Mouse (Mus musculus) heart, postnatal 25 days (tissue): ENCODE results near the gene Topbp1. TPM values are rescaled to one million over a fixed set of nuclear protein-coding genes. Genes with fewer than 3 reads are reported as not detected.

ENCODE experiments used
- DNase-seq: peaks from one replicate; pipeline ENCODE4 v3.0.0; 2022; ENCODE audit warnings: low spot score
- intact Hi-C: fragments of 180-260 bp; cut with DNase I; formaldehyde crosslinking; loops from one replicate; pipeline ENCODE4 v1.15.1; 2025
- total RNA-seq, 2 experiments: library from RNA; stranded (reverse); gene quantifications; 2 replicates each; pipeline ENCODE4 v1.2.3; 2021

Gene Topbp1
- total RNA-seq: 10 to 100 TPM in 1 of 2 experiments, 1 to 10 TPM in 1; 9.8 to 12.2 TPM

DNA sequence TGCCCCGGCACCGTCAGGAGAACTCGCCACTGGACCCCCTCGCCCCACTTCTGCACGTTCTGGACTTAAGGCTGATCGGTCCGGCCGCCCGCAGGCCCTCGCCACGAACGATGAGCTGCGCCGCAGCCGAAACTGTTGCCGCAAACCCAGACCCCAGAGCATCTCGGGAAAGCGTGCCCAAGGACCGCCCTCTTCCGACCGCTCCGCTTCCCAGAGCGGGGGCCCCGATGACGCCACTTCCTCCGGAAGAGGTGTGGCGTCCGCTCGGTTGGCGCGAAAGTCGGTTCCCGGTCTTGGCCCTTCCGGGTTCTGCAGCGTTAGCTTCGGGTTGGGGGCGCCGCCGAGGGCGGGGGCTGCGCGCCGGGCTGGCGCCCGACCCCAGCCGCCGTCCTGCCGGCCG is at the start of gene Topbp1, which contains the start of gene 1300017J02Rik:
Gene Topbp1, plus strand, starts transcription at position 289 of the 400 bp plus-strand sequence.
Gene 1300017J02Rik, minus strand, starts transcription at position 156 of the 400 bp plus-strand sequence.
- DNase-seq: peak; percentile 87
- intact Hi-C loops: loop anchor here (5.0 to 10.0 kb wide), 3 partner anchors 57 to 680 kb away; partner anchors contain the start of genes Anapc13 and Cep63

DNA sequence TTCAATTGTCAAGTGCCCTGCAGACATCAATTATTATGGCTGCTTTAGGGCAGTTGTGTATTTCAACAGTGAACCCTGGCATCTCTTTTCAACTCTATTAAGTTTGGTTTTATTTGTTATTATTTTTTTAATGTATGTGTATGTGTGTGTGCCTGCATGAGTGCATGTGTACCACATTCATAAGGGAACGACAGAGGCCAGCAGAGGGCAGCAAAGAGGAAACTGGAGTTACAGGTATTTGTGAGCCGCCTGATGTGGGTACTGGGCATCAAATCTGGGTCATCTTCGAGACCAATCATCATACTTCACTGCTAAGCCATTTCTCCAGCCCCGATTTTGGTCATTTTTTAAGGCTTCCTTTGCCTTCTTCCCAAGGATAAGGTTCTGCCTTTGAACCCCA is 39.2 kb upstream of the Topbp1 start:
- DNase-seq: no peak
- intact Hi-C loops: no loop called here

DNA sequence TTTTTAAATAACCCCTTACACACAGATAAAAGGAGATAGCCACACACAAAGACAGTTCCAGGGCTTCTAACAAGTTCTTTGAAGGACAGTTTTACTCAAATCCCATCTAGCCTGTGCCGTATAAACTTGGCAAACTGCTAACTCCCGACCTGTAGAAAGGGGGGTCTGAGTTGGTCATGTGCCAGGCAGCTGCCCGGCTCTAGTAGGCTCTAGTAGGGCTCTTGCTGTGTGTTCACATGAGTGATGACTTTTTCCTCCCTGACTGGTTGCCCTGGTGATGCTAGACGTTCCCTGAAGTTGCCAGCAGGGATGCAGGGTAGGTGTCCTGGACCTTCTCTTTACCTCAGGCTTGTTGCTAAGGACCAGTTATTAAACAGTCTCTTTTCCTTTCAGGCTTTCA is 33.9 kb upstream of the Topbp1 start:
- intact Hi-C loops: no loop called here
- no peak for DNase-seq

DNA sequence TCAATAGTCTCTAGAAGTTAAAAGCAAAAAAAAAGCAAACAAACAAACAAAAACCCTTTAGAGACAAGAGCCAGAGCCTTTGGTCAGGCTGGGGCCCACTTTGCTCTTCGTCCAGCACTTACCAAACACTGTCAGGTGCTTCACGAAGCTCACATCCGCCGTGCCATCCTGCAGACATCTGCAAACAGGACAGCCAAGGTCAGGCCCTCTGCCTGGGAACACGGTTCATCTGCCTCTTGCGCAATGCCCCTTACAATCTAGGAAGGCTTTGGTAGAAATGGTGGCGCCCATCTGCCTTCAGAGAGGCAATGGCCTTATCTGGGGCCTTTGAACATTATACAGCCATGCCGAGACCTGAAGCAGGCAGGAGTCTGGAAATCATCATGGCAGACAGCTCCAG is 30.2 kb upstream of the Topbp1 start:
- no peak for DNase-seq
- intact Hi-C loops: no loop called here

DNA sequence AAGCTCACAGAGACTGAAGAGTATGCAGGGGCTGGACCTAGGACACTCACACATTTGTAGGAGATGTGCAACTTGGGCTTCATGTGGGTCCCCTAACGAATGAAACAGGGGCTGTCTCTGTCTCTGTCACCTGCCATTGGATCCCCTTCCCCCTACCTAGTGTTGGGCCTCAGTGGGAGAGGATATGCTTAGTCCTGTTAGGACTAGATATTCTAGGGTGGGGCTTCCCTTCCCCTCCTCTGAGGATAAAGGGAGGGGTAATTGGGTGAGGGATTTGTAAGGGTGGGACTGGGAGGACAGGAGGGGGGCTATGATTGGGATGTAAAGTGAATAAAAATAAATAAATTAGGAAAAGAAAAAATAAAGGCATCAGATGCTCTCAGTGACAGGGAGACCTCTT is 29.3 kb upstream of the Topbp1 start:
- intact Hi-C loops: no loop called here
- no peak for DNase-seq

DNA sequence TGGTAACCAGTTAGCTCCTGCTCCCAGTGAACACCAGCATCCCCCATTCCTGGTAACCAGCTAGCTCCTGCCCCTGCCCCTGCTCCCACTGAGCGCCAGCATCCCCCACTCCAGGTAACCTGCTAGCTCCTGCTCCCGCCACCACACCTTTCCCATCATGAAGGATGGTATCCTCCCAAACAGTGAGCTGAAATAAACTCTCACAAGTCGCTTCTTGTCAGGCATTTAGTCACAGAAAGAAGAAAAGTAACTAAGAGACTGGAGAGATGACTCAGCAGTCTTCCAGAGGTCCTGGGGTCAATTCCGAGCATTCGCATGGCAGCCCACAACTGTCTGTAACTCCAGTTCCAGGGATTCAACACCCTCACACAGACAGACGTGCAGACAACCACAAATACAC is 28.1 kb upstream of the Topbp1 start:
- DNase-seq: no peak
- intact Hi-C loops: no loop called here

DNA sequence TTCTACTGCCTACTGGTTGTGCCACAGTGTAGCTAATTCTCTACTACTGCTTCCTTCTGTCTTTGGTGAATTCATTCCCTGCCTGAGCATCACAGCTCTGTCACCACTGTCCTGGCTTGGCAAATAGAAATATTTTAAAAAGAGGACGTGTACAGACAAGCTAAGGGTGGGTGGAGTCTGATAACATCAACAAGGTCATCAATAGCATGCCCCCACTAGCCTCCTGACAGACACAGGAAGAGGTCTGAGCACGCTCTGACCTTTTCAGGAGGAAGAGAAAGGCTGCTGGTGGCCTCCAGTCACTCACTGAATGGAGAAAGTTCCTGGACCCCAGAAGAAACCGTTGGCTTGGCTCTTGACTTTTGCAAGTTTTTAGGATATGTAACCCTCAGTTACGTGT is 18.6 kb upstream of the Topbp1 start:
- DNase-seq: no peak

DNA sequence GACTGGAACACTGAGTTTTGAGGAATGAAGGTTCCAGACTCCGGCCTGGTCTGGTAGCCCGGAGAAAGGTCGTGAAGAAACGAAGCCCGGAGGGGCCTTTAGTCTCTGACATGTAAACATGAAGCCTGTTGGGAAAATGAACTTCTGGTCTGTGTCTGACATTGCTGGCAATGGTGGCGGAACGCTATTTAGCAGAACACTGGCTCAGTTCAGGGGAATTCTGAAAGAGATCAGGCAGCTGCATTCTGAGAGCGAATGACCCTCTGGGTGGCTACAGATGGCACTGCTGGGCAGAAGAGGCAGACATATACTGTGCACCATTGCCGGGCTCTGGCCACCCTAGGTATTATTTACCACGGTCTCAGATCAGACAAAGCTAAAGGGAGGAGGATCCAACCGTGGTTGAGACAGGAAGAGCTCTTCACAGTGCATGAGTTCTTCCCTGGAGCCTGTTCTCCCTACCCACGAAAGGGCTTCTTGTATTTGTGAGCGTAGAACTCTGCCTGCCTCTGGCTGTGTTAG is 18.1 kb upstream of the Topbp1 start:
- DNase-seq: no peak
- intact Hi-C loops: no loop called here

More for the DNA sequence above, 18.6 kb upstream of the Topbp1 start:
- intact Hi-C loops: no loop called here

DNA sequence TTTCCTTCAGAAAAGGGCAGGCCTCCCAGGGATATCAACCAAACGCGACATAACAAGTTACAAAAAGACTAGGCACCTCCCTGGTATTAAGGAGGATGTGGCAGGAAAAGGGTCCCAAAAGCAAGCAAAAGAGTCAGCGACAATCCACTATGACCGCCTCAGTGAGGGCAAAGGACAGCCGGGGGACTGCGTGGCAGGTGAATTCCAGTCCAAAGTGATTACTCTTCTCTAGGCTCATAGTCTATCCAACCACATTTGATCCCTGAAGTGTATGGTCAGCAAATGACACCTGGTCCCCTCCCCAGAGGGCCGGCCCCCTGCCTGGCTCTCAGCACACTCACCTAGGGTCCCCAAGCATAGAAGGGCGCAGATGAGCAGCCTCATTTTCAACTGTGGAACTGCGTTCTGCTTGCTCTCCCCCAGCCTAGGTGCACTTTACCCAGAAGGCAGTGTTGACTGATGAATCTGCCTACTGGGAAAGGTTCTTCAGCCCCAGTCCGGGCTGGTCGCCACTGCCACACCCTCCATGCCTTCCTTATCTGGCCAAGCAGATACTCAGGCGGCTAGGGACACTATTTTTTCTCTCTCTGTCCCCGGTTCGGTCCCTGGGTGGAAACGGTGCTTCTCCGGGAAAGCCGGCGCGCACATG is 17.1 kb upstream of the Topbp1 start:
- DNase-seq: no peak
- intact Hi-C loops: no loop called here

DNA sequence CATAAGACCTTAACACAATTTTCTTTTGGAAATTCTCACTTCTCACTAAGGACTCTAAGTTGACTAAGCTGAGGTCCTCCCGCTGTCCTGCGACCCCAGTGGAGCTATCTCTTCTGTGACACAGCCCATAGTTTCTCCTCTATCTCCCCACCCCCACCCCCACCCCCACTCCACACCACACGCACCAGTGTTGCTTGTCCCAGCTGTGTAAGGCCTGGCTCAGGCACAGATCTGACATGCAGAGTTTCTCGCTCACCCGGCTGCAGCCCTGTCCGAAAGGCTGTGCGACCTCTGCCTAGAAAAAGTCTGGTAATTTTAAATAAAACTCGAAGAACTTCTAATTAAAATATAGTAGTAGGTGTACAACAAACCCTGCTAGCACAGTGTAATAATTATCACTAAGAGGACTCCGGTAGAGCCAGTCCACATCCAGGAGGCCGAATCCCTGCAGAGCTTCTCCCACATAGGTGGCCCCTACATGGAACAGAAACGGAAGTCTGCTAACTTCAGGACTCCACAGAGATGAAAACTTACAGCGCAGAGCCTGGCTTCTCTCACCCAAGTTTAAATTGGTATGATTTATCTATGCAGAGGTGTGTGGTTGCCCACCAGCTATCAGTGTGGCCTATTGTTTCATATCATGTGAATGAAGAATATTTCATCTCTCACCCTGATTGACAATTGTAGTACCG is 16.4 kb upstream of the Topbp1 start:
- DNase-seq: no peak
- intact Hi-C loops: no loop called here

DNA sequence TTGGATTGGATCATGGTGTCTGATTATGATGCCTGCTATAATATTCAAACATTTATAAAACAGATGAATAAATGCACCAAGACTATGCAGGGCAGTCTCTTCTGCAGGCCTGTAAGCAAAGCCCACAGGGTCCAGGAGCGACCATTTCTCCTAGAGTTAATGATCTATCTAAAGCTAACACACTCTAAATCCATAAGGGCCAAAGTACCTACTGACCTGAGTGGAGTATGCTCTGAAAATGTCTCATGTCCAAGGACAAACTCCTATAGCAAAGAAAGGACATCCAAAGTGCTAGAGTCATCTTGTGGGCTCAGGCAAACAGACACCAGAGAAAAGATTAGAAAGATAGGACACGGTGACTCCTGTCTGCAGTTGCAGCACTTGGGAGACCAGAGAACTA is 10.5 kb upstream of the Topbp1 start:
- intact Hi-C loops: no loop called here
- no peak for DNase-seq

DNA sequence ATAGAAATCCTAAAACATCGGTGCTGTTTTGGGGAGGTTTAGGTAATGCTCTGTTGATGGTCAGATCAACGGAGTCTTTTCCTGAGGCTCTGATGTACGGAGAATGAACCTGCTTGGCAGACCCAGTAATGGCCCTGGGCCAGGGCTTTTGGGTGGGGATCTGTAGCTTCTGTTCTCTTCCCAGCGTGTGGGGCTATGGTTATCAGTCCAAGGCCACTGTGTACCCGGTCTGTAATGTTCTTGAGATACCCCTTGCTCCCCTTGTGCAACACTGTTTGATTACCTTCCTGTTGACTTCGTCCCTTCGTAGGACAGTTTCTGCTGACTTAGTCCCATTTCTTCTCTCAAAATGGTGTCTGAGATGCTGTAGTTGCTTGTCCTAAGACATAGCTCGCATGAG is 3.9 kb upstream of the Topbp1 start:
- DNase-seq: no peak
- intact Hi-C loops: loop anchor here (5.0 to 10.0 kb wide), 2 partner anchors 74 to 676 kb away; partner anchors contain the start of genes Anapc13 and Cep63

DNA sequence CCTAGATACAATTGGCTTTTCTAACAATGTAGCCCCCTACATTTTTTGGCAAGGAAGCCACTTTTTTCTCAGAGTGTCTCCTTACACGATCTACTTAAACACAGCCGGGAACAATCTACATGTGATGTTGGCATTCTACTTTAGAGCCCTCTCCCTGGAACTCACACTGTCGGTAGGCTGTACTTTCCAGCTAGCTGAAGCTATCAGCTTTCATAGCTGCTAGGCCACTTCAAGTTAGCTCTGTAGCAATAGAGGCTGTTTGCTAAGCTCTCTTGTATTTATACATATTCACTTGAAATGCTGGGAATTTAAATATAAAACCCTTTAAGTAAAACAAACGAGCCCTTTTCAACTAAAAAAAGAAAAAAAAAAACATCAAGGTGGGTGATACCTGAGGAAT is 2.8 kb upstream of the Topbp1 start:
- intact Hi-C loops: loop anchor here (1.0 to 10.0 kb wide), 4 partner anchors 75 to 677 kb away; partner anchors contain the start of genes Anapc13 and Cep63
- no peak for DNase-seq

DNA sequence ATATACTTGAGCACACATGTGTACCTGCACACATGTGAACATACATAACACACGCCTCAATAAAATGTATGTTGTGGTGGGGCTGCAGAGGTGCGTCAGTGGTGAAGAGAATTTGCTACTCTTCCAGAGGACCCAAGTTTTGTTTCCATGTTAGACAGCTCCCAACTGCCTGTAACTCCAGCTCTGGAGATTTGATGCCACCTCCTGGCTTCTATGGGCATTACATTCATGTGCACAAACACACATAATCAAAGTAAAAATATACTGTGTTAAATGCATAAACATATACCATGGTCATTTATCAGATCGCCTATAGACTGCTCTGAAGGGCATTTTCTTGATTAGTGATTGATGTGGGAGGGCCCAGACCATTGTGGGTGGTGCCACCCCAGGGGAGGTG is 2.3 kb upstream of the Topbp1 start:
- intact Hi-C loops: loop anchor here (1.0 to 10.0 kb wide), 4 partner anchors 75 to 678 kb away; partner anchors contain the start of genes Anapc13 and Cep63
- DNase-seq: no peak

DNA sequence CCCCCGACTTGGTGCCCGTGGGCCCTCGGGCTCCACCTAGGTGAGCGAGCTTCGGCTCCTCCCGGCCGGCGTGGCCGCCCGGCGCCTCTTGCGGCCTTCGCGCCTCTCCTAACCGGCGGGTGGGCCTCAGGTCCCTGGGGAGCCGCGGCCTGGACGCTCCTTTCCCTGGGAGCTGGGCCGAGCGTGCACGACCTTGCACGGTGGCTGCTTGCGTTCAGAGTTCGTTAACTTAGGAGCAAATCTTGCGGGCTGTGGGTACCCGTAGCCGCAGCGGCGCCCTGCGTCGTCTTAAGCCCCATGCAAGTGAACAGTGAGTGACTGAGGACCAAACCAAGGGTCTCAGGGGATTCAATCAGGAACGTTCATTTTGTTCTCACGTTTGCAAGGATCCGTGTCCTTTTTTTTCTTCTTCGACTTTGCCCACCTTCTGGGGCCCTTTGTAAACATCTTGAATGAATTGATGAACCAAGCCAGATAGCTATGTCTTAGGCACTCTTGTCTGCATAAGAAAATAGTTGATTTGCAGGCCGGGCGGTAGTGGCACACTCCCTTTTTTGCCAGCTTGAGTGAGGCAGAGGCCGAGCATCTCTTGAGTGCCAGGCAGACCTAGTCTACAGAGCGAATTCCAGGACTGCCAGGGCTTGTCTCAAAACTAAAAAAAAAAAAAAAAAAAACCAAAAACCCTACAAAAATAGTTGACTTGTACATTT is 472 bp downstream of the Topbp1 start:
- intact Hi-C loops: loop anchor here (5.0 to 10.0 kb wide), 2 partner anchors 57 to 681 kb away; partner anchors contain the start of genes Anapc13 and Cep63
- DNase-seq: no peak

DNA sequence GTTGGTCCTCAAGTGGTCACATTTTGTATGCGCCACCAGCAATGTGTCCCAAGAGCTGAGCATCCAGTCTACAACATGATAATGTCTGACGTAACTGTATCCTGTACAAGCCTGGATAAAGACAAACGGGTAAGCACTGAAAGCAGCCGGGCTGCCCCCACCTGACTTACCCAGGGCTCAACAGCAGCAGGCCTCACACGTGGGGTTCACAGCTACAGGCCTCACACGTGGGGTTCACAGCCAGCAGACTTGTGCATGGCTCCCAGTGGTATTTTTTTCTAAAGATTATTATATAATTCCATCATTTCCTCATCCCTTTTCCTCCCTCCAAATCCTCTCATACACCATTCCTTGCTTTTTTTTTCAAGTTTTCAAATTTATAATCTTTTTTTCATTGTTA is 4.8 kb downstream of the Topbp1 start:
- no peak for DNase-seq
- intact Hi-C loops: loop anchor here (5.0 to 10.0 kb wide), 2 partner anchors 52 to 685 kb away; partner anchors contain the start of genes Anapc13 and Cep63

DNA sequence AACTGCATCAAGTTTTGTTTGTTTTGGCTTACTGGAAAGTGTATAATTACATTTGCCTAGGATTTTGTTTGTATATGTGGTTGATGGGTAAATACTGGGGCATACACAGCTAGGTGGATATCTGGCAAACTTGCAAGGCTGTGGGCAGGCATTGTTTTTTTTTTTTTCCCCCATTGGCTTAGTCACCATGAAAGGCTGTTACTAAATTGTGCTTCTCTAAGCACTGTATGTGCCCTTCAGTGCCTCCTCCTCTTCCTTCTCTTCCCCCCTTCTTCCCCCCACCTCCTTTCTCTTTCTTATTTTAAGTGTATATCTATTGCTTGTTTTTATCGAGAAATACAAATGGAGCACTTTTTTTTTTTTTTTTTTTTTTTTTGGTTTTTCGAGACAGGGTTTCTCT is 19.7 kb downstream of the Topbp1 start:
- intact Hi-C loops: no loop called here
- no peak for DNase-seq

DNA sequence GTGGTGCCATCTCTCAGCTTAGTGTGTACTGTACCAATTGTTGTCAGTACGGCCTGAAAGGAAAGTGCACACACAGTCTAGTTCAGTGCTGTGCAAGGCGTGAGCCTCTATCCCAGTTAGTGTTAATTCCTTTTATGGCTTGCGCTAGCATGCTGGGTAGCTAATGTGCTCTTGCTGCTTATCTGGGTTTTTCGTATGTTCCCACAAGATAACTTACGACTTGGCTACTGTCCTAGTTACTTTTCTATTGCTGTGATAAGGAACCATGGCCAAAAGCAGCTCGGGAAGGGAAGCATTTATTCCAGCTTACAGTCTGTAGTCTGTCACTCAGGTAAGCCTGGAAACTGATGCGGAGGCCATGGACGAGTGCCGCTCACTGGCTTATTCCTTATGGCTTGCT is 21.4 kb downstream of the Topbp1 start:
- no peak for DNase-seq

DNA sequence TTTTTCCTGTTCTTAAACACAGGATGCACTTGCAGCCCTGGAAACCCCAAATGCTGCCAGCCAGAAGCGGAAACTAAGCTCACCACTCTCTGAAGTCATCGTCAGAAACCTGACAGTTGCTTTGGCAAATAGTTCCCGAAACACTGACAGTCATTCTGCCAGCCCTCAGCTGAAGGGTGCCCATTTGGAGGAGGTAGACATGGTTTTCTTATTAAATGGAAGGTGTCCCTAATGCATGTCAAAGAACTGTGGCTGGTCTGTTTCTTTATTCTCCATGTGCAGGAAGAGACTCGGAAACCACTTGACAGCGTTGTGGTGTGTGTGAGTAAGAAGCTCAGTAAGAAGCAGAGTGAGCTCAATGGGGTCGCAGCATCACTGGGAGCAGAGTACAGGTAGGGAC is 27.6 kb downstream of the Topbp1 start:
- DNase-seq: no peak
- intact Hi-C loops: no loop called here

More for the DNA sequence above, 21.4 kb downstream of the Topbp1 start:
- intact Hi-C loops: no loop called here

DNA sequence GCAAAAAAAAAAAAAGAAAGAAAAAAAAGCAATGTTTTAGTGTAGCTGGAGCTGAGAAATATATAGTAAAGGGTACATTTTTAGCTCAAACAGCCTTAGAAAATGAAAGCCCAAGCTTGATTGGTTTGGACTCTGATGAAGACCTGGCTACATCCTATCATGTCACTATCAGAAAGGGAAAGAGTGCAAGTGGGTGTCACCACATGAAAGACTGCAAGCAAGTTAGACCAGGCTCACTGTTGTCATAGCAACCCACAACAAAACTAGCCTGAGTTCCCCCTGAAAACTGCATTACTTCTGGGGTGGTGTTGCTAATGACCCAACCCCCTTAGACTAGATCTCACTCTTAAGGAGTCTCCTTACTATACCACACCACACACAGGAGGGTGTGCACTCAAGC is 31.9 kb downstream of the Topbp1 start:
- DNase-seq: no peak
- intact Hi-C loops: no loop called here
